Mouse (Mus musculus) thymus, adult 2 months (tissue): Measurements from ENCODE around the gene Gpr153. TPM values are rescaled to one million over a fixed set of nuclear protein-coding genes. Genes with fewer than 3 reads are reported as not detected.

Experiments
- DNase-seq: peaks from one replicate; pipeline ENCODE4 v3.0.0; 2021
- H3K27ac ChIP-seq: fragments of 200-500 bp; 2 replicates; pipeline ENCODE4 v1.5.1; 2012; ENCODE audit warnings: low read length, control low read depth; ENCODE audit not compliant: control insufficient read depth, insufficient read depth
- H3K27me3 ChIP-seq: fragments of 200-500 bp; 2 replicates; pipeline ENCODE4 v1.6.1; 2012; ENCODE audit warnings: mild to moderate bottlenecking, low read length, moderate library complexity, mixed read lengths; ENCODE audit not compliant: control insufficient read depth, insufficient read depth
- H3K36me3 ChIP-seq: fragments of 200-500 bp; 2 replicates; pipeline ENCODE4 v1.6.1; 2012; ENCODE audit warnings: mild to moderate bottlenecking, low read length, moderate library complexity; ENCODE audit not compliant: control insufficient read depth, insufficient read depth
- H3K4me1 ChIP-seq: fragments of 200-500 bp; replicated peaks from 2 replicates; pipeline ENCODE4 v1.6.1; 2012; ENCODE audit warnings: low read length; ENCODE audit not compliant: control insufficient read depth, insufficient read depth
- H3K4me3 ChIP-seq: fragments of 200-500 bp; 2 replicates; pipeline ENCODE4 v1.5.1; 2012; ENCODE audit warnings: mild to moderate bottlenecking, low read length, control low read depth, moderate library complexity; ENCODE audit not compliant: control insufficient read depth, insufficient read depth
- CTCF ChIP-seq: fragments of 200-500 bp; IDR thresholded peaks from 2 replicates; pipeline ENCODE4 v1.5.1; 2012; ENCODE audit warnings: mild to moderate bottlenecking, control low read depth, low read length, moderate library complexity, borderline replicate concordance; ENCODE audit not compliant: control insufficient read depth, poor library complexity, insufficient read depth; ENCODE audit errors: extremely low read depth
- POLR2A ChIP-seq: fragments of 200-500 bp; IDR thresholded peaks from 2 replicates; pipeline ENCODE4 v1.6.1; 2012; ENCODE audit warnings: mild to moderate bottlenecking, low read length, control low read depth, moderate library complexity; ENCODE audit not compliant: control insufficient read depth, poor library complexity, insufficient read depth; ENCODE audit errors: extremely low read depth
- WGBS: fragments of 180-500 bp; shearing (Covaris S2); methylation state at CpG from one replicate; pipeline ENCODE4 v1.1.7; 2018; 5-methylcytosine and 5-hydroxymethylcytosine counted together
- polyA plus RNA-seq: library from polyadenylated mRNA; depleted of rRNA; stranded (reverse); fragments of >200 nt; gene quantifications from 2 replicates; pipeline ENCODE4 v1.2.3, GENCODE M21; 2012

Gene Gpr153
- polyA plus RNA-seq, 1 experiment = 5.3 TPM

DNA sequence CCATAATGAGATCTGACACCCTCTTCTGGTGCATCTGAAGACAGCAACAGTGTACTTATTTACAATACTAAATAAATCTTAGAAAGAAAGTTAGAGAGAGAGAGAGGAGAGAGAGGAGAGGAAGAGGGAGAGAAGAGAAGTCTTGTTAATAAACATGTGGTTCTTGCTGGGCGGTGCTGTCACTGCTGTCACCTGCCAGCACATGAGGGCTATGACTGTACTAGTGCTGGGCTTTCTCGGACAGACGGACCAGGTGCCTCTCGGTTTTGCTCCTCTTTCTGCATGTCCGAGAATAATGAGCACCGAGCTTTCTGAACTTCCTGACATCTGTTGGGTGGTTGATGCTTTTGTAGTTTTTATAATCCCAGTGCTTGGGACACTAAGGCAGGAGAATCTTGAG lies 23.4 kb upstream of the Gpr153 start:
- H3K27me3 ChIP-seq = no peaks in the 10 kb centered on the region
- 94% methylated on average over 6 of the region's 6 CpGs for WGBS
- TF ChIP-seq POLR2A (no peak), CTCF (no peak)
- H3K4me1 ChIP-seq = peaks cover 12% of the 10 kb centered on the region; the same call in 1 of the 2 replicates
- H3K36me3 ChIP-seq = no peaks in the 10 kb centered on the region
- no peak overlapping the region for H3K4me3 ChIP-seq
- DNase-seq = no peak
- no peak overlapping the region for H3K27ac ChIP-seq

DNA sequence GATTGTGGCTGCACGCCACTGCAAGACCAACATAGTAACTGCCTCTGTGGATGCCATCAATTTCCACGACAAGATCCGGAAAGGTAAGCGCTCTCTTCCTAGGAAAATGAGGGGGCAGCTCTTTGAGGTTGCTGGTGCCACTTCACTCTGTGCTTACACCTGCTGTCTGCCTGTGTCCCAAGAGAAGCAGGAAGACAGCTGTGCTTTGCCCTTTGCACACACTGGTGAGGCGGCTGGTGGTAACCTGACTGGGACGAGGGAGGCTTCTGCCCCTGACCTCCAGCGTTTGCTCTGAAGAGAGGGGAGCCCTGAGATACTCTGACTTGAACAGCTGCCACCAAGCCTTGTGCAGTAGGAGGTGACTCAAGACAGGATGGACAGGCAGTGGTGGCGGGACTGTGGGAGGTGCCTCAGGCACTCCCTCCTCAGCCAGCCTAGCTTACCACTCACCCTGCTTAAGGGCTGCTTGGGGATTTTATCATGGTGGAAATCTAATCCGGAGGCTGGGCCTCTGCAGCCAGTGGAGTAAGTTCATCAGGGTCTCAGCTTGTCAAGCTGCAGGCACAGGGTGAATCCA lies 20.8 kb upstream of the Gpr153 start:
- WGBS = 92% methylated on average over 9 of the region's 9 CpGs
- H3K27ac ChIP-seq = no peak overlapping the region

DNA sequence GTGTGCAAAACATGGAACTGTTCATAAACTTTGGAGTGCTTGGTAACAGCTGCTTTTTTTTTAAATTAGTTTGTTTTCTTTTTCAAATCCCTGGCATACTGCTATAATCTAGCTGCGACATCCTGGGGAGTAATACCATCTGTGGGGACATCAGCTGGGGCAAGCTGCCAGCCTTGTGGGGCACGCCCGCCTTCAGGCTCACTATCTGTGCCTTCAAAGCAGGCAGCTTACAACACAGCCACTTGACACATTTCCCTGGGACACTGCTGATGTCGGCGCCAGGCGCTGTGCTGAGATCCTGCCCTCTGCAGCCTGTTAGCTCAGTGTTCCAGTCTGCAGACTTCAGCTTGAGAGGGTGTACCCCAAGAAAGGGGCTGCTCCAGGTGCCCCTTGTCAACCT lies 17.0 kb upstream of the Gpr153 start:
- DNase-seq = no peak
- no peak for TF ChIP-seq POLR2A
- no peak for TF ChIP-seq CTCF
- H3K36me3 ChIP-seq = no peaks in the 10 kb centered on the region

More for the DNA sequence above, 20.8 kb upstream of the Gpr153 start:
- Histone ChIP-seq H3K4me1 (no peaks in the 10 kb centered on the region), H3K27me3 (no peaks in the 10 kb centered on the region), H3K36me3 (no peaks in the 10 kb centered on the region), H3K4me3 (no peak overlapping the region)
- DNase-seq = no peak
- TF ChIP-seq CTCF = no peak
- TF ChIP-seq POLR2A = no peak

GRCm38 (mm10) chr4:152260451-152260850 lies 13.6 kb upstream of the Gpr153 start:
- TF ChIP-seq CTCF = no peak
- no peak for TF ChIP-seq POLR2A
- H3K4me3 ChIP-seq = no peak overlapping the region
- H3K27ac ChIP-seq = no peak overlapping the region
- H3K27me3 ChIP-seq = no peaks in the 10 kb centered on the region
- H3K36me3 ChIP-seq = no peaks in the 10 kb centered on the region
- WGBS = 94% methylated on average over 8 of the region's 8 CpGs
- DNase-seq = no peak
- no peaks in the 10 kb centered on the region for H3K4me1 ChIP-seq

More for the DNA sequence above, 17.0 kb upstream of the Gpr153 start:
- no peak overlapping the region for H3K27ac ChIP-seq
- H3K4me1 ChIP-seq = no peaks in the 10 kb centered on the region
- H3K27me3 ChIP-seq = no peaks in the 10 kb centered on the region
- 90% methylated on average over 6 of the region's 6 CpGs for WGBS
- H3K4me3 ChIP-seq = no peak overlapping the region

DNA sequence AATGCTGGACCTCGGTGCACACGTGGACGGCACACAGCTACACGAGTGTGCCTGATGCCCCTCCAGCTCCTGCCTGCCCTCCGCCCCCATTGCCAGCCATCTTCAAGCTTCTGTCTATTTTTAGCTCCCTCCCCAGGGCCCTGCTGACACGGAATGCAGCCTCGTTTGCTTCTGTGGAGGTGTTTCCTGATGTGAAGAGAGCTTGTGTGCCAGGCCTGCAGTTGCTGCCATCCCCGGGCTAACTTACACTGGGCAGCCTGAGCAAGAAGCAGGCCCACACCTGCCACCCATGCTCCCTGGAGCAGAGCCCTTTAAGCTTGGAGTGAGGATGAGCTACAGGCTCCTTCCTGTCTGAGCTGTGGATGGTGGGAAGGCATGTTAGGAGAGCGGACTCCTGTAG lies 11.8 kb upstream of the Gpr153 start:
- H3K27ac ChIP-seq = no peak overlapping the region

DNA sequence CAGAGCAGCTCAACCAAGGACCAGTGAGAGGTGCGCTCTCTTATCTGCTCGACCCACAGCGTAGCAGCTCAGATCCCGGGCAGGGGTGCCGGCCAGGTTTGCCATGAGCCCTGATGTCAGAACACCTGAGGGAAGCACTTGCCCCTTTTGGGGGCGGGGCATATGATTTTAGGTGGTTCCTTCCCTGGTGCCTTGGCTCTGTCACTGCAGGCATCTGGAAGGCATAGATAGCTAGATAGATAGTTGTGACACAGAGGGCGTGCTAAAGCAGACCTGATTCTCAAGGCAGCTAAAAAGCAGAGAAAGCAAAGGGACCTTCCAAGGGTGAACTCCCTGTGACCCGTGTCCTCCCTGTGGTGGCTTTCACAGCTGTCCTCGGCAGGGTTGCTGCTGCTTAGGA lies 10.9 kb upstream of the Gpr153 start:
- H3K27ac ChIP-seq = no peak overlapping the region
- H3K36me3 ChIP-seq = no peaks in the 10 kb centered on the region
- TF ChIP-seq CTCF = no peak
- TF ChIP-seq POLR2A = no peak
- no peak overlapping the region for H3K4me3 ChIP-seq
- no peaks in the 10 kb centered on the region for H3K4me1 ChIP-seq
- no peak for DNase-seq
- WGBS = 95% methylated on average over 9 of the region's 9 CpGs
- no peaks in the 10 kb centered on the region for H3K27me3 ChIP-seq

More for the DNA sequence above, 11.8 kb upstream of the Gpr153 start:
- H3K36me3 ChIP-seq = no peaks in the 10 kb centered on the region
- no peaks in the 10 kb centered on the region for H3K4me1 ChIP-seq
- no peaks in the 10 kb centered on the region for H3K27me3 ChIP-seq
- no peak overlapping the region for H3K4me3 ChIP-seq
- no peak for DNase-seq
- WGBS = 91% methylated on average over 9 of the region's 9 CpGs
- TF ChIP-seq POLR2A (no peak), CTCF (no peak)

DNA sequence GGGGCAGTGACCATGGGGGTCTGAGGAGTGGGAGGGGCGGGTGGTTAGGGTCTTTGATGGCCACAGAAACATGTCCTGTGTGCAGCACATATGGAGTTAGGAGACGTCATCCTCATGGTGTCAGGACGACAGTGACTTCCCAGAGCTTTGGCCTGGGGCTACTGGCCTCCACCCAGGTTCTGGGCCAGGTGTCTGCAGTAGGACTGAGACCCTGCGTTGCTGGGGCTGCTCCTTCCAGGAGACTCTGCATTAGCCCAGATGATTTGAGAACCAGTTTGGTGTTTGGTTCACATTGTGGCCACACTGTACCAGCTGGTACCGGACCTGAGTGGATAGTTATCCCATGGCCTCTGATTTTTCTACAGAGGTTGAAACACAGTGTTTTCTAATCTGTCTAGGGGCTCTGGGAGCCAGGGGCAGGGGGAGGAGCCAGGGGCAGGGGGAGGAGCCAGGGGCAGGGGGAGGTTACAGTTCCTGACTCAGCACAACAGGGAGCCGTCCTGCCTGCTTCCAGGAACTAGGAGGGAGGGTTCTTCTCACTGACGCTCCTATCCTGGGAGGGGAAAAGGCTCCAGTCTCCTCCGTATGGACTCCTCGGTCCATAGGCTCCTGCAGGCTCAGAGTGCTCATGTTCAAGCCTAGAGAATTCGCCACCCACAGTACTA lies 10.4 kb upstream of the Gpr153 start:
- Histone ChIP-seq H3K27ac (no peak overlapping the region), H3K36me3 (no peaks in the 10 kb centered on the region), H3K4me1 (no peaks in the 10 kb centered on the region), H3K4me3 (no peak overlapping the region), H3K27me3 (no peaks in the 10 kb centered on the region)
- no peak for TF ChIP-seq POLR2A
- no peak for TF ChIP-seq CTCF
- 95% methylated on average over 10 of the region's 10 CpGs for WGBS
- no peak for DNase-seq
